Mouse (Mus musculus) heart, embryonic 12.5 days (tissue): ENCODE results near the gene Smad9. TPM values are rescaled to one million over a fixed set of nuclear protein-coding genes. Genes with fewer than 3 reads are reported as not detected.
"Not testable (repeated sequence)": the region's sequence is repeated elsewhere in the genome, so short reads cannot be mapped to it uniquely, and the experiment has no call there.

Experiments
- ATAC-seq: fragments of 200-750 bp; cut with Nextera tagmentation; 2 replicates; pipeline ENCODE4 v1.8.0; 2017; ENCODE audit warnings: moderate TSS enrichment, moderate library complexity; ENCODE audit not compliant: insufficient number of reproducible peaks, low FRiP score
- H3K27ac ChIP-seq: fragments of 300-500 bp; sonication (generic); 2 replicates; pipeline ENCODE4 v1.5.1; 2016; ENCODE audit warnings: mild to moderate bottlenecking, moderate library complexity; ENCODE audit not compliant: poor library complexity, severe bottlenecking
- H3K27me3 ChIP-seq: fragments of 300-500 bp; sonication (generic); replicated peaks from 2 replicates; pipeline ENCODE4 v1.6.1; 2016; ENCODE audit warnings: mild to moderate bottlenecking, moderate library complexity
- H3K36me3 ChIP-seq: fragments of 300-500 bp; sonication (generic); 2 replicates; pipeline ENCODE4 v1.6.1; 2016; ENCODE audit warnings: mild to moderate bottlenecking, moderate library complexity
- H3K4me1 ChIP-seq: fragments of 300-500 bp; sonication (generic); replicated peaks from 2 replicates; pipeline ENCODE4 v1.6.1; 2016; ENCODE audit warnings: mild to moderate bottlenecking
- H3K4me2 ChIP-seq: fragments of 300-500 bp; sonication (generic); 2 replicates; pipeline ENCODE4 v1.6.1; 2016; ENCODE audit warnings: mild to moderate bottlenecking, moderate library complexity
- H3K4me3 ChIP-seq: fragments of 300-500 bp; sonication (generic); 2 replicates; pipeline ENCODE4 v1.5.1; 2016; ENCODE audit warnings: mild to moderate bottlenecking
- H3K9ac ChIP-seq: fragments of 300-500 bp; sonication (generic); 2 replicates; pipeline ENCODE4 v1.6.1; 2016; ENCODE audit warnings: mild to moderate bottlenecking, moderate library complexity
- H3K9me3 ChIP-seq: fragments of 300-500 bp; sonication (generic); replicated peaks from 2 replicates; pipeline ENCODE4 v1.6.1; 2016; ENCODE audit warnings: mild to moderate bottlenecking, moderate library complexity
- WGBS: fragments of 180-500 bp; shearing (Covaris S2); methylation state at CpG from one replicate; pipeline ENCODE4 v1.1.7; 2016; 5-methylcytosine and 5-hydroxymethylcytosine counted together
- polyA plus RNA-seq: library from polyadenylated mRNA; unstranded; fragments of >200 nt; fragmentation: Nextera tagmentation; extraction: Ambion mirVana; gene quantifications from 2 replicates; pipeline ENCODE4 v1.2.1, GENCODE M21; 2016

The Smad9 gene
- polyA plus RNA-seq, 1 experiment from 2014 or later: 1.9 TPM

DNA sequence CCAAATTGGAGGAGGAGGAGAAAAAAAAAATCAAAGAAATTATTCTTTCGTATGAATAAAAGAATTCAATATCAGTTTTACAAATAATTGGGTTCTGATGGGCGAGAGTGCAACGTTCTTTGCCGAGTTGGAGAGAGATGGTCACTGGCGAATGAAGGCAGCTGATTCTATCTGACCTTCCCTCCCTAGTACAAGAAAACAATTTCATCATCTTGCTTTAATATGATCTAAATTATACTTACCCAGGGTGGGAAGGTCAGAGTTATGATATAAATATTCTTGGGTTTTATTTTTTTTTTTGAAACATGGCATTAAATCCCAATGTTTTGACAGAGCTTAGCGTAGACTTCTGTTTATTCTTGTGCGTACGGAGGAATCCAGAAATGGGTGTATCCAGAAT, 2.1 kb downstream of the Smad9 start:
- Histone ChIP-seq H3K4me1 (peaks cover 16% of the 10 kb centered on the region), H3K27me3 (no peaks in the 10 kb centered on the region), H3K27ac (no peak overlapping the region), H3K36me3 (no peaks in the 10 kb centered on the region), H3K9ac (no peak overlapping the region), H3K9me3 (0 out of 2 replicates have a peak, but pooled peaks cover under 1% of the 10 kb centered on the region), H3K4me3 (no peak overlapping the region), H3K4me2 (no peak overlapping the region)
- no peak for ATAC-seq
- 83% methylated on average over 8 of the region's 8 CpGs for WGBS

DNA sequence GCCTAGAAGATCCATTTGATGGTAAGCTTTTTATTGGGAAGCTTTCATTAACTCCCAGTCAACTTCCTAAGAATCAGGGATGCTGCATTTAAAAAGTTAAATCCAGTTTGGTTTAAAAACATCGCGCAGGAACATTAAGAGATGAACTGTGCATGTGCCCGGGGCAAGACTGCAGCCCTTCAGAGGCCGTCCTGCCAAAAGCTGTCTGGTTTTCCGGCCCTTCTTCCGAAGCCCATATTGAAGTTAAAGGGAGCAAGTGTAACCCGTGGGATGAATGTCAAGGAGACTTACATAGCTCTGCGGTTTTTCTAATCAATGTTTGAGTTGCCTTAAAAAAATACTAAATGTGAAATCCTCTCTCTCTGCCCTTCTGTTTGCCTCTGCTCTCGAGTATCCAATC, 3.8 kb downstream of the Smad9 start:
- WGBS: 76% methylated on average over 9 of the region's 9 CpGs
- no peak overlapping the region for H3K27ac ChIP-seq
- no peak overlapping the region for H3K9ac ChIP-seq
- H3K4me2 ChIP-seq: no peak overlapping the region
- peaks cover 22% of the 10 kb centered on the region for H3K4me1 ChIP-seq
- H3K4me3 ChIP-seq: no peak overlapping the region
- H3K36me3 ChIP-seq: 0 out of 2 replicates have a peak, but pooled peaks cover 2% of the 10 kb centered on the region
- no peak for ATAC-seq
- peaks cover 6% of the 10 kb centered on the region for H3K9me3 ChIP-seq
- no peaks in the 10 kb centered on the region for H3K27me3 ChIP-seq

DNA sequence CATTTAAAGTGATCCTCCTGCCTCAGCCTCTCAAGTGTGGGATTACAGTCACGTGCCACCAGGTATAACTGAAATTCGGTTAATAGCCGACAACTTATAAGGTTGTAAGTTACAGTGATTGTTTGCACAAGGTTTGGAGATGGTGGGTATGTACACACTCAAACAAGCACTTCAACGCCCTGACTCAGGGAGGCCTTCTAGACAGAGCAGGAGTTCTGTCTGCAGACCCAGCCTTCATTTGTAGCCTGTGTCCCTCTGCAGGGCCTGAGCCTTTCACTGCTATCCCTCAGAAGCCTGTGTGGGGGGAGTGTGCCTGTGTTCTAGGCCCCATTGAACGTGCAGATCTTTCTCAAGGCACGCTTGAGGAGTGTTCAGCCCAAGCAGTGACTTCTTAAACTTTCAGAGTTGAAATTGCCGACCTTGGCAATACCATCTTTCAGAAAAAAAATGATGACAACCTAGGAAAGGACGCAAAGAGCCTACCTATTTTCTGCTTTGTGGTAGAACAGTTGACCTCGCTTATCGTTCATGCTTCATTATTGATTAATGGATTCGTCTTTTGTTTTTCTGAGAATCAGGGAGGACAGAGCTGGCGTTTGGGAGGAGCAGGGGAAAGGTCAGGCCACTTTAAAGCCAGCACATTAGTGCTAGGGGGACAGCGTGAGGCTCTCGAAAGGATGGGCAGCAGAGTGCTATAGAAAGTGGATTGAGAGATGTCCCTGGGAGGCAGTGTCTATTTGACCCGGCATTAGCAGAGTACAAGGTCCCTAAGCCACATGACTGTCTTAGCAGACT, 5.1 kb downstream of the Smad9 start:
- Histone ChIP-seq H3K9ac (no peak overlapping the region), H3K4me3 (no peak overlapping the region), H3K4me2 (no peak overlapping the region), H3K27me3 (no peaks in the 10 kb centered on the region), H3K9me3 (peaks cover 6% of the 10 kb centered on the region), H3K4me1 (peaks cover 18% of the 10 kb centered on the region), H3K27ac (no peak overlapping the region), H3K36me3 (0 out of 2 replicates have a peak, but pooled peaks cover 2% of the 10 kb centered on the region)
- 69% methylated on average over 15 of the region's 15 CpGs for WGBS
- no peak for ATAC-seq

DNA sequence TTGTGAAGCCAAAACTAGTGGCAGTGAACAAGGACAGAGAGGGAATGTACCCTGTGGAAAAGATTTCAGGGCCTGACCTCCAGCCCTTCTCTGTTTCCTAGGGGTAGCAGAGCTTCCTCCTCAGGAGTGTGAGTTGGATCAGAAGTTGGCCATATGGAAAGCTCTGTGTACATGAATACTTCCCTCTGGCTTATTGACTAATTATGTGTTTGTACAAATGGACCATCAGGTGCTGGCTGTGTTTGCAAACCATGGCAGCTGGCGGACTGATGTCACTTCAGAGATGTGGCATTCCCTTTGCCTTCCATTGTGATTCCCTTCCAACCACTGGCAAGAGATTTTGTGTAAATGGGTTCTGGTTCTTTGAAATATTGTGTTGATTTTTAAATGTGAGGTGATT, 5.9 kb downstream of the Smad9 start:
- Histone ChIP-seq H3K27me3 (no peaks in the 10 kb centered on the region), H3K4me2 (no peak overlapping the region), H3K9ac (no peak overlapping the region), H3K4me3 (no peak overlapping the region), H3K4me1 (peaks cover 18% of the 10 kb centered on the region), H3K36me3 (0 out of 2 replicates have a peak, but pooled peaks cover 2% of the 10 kb centered on the region), H3K27ac (no peak overlapping the region), H3K9me3 (peaks cover 6% of the 10 kb centered on the region)
- no peak for ATAC-seq
- 89% methylated on average over 1 of the region's 1 CpGs for WGBS

DNA sequence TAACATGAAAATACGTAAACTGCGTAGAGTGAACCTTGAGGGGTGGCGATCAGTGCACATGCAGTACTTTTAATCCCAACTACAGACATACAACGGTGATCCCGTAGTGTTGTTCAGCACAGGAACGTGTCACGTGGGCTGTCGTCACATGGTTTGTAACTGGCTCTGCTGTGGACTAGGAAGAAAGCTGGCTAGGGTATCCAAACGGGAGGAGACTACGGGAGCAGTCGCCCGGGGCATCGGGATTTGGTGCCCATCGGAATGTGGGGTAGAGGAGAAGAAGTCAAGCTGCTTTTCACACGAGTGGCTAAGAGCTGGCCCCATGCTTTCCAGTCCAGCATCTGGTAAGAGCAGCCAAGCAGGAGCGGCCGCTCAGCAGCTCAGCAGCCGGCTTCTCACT, 9.0 kb downstream of the Smad9 start:
- Histone ChIP-seq H3K4me2 (peak overlapping the region; percentile 40), H3K9me3 (peaks cover 6% of the 10 kb centered on the region)

DNA sequence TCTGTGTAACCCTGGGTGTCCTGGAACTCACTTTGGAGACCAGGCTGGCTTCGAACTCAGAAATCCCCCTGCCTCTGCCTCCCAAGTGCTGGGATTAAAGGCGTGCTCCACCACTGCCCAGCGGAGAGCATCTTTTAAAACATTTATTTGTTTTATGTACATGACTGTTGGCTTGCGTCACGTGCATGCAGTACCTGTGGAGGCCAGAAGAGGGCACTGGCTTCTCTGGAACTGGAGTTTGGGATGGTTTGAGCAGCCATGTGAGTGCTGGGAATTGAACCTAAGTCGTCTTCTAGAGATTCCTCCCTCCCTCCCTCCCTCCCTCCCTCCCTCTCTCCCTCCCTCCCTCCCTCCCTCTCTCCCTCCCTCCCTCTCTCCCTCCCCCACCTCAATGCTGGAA, 10.1 kb downstream of the Smad9 start:
- not testable (repeated sequence) for H3K4me2 ChIP-seq, H3K4me3 ChIP-seq, H3K9ac ChIP-seq, H3K27ac ChIP-seq, H3K9me3 ChIP-seq, H3K36me3 ChIP-seq, H3K27me3 ChIP-seq, ATAC-seq
- H3K4me1 ChIP-seq: peaks cover 15% of the 10 kb centered on the region
- WGBS: 84% methylated on average over 6 of the region's 6 CpGs

More for the DNA sequence above, 9.0 kb downstream of the Smad9 start:
- H3K4me3 ChIP-seq: peak overlapping the region; percentile 8; the same call in 1 of the 2 replicates
- H3K36me3 ChIP-seq: 0 out of 2 replicates have a peak, but pooled peaks cover 2% of the 10 kb centered on the region
- no peak overlapping the region for H3K9ac ChIP-seq
- no peaks in the 10 kb centered on the region for H3K27me3 ChIP-seq
- H3K4me1 ChIP-seq: peaks cover 15% of the 10 kb centered on the region
- no peak for ATAC-seq
- no peak overlapping the region for H3K27ac ChIP-seq
- WGBS: 62% methylated on average over 18 of the region's 18 CpGs

DNA sequence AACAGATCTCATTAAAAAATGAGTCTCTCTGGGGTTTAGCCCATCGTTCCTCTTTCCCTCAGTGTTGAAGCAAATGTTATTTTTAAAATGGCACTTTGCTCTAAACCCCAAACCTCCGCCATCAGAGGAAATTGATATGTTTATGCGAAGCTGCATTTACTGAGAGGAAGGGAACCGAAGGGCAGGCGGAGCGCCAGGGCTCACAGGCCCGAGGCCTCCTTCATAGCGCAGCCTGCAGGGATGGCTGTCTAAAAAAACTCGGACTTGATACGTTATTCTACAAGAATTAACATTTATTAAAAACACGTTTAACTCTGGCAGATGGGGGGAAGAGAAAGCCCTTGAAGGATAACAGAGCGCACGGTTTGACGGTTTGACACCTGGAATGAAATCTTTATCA, 10.7 kb downstream of the Smad9 start:
- ATAC-seq: no peak
- Histone ChIP-seq H3K27me3 (no peaks in the 10 kb centered on the region), H3K4me3 (no peak overlapping the region), H3K27ac (no peak overlapping the region), H3K4me1 (peaks cover 12% of the 10 kb centered on the region), H3K36me3 (0 out of 2 replicates have a peak, but pooled peaks cover 2% of the 10 kb centered on the region), H3K9ac (no peak overlapping the region), H3K4me2 (no peak overlapping the region), H3K9me3 (peaks cover 6% of the 10 kb centered on the region)
- WGBS: 71% methylated on average over 14 of the region's 14 CpGs

DNA sequence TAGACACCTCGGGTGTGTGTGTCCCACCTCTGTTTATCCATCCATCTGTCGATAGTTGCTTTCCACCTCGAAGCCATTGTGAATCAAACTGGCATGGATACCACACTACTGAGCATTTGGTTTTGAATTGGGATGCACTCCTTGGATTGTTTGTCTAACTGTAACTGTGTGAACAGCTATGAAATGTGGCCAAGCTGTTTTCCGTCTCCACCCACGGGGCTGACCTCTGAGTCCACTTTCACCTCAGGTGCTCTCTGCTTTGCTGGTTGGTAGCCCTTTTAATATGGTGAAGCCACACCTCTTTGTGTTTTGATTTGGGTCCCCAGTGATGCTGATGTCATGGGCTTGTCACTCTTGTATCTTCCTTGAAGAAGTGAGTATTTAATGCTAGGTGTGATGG, 11.4 kb downstream of the Smad9 start:
- 75% methylated on average over 5 of the region's 5 CpGs for WGBS
- Histone ChIP-seq H3K27me3 (no peaks in the 10 kb centered on the region), H3K27ac (no peak overlapping the region), H3K9ac (no peak overlapping the region), H3K4me2 (no peak overlapping the region), H3K4me1 (peaks cover 9% of the 10 kb centered on the region; the same call in 1 of the 2 replicates), H3K9me3 (peaks cover 6% of the 10 kb centered on the region), H3K36me3 (0 out of 2 replicates have a peak, but pooled peaks cover 2% of the 10 kb centered on the region), H3K4me3 (no peak overlapping the region)
- no peak for ATAC-seq

DNA sequence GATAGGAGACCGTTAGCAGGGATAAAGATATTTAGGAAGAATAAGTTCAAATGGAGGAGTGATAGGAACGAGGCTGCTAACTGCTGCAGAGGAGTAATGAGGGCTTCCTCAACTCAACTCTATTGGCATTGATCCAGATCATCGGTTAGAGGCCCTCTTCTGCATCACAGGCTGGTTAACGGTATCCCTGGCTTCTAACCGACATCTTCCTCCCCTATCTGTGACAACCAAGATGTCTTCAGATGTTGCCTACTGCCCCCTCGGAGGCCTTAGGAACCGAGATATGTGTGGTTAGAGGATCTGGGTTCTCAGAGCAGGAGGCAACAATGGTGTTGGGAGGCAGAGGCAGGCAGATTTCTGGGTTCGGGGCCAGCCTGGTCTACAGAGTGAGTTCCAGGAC, 13.2 kb downstream of the Smad9 start:
- ATAC-seq: no peak
- Histone ChIP-seq H3K36me3 (no peaks in the 10 kb centered on the region), H3K9ac (no peak overlapping the region), H3K27ac (no peak overlapping the region), H3K27me3 (no peaks in the 10 kb centered on the region), H3K4me1 (peaks cover 6% of the 10 kb centered on the region; the same call in 1 of the 2 replicates), H3K4me3 (no peak overlapping the region), H3K9me3 (peaks cover 3% of the 10 kb centered on the region), H3K4me2 (no peak overlapping the region)
- WGBS: 83% methylated on average over 8 of the region's 8 CpGs

DNA sequence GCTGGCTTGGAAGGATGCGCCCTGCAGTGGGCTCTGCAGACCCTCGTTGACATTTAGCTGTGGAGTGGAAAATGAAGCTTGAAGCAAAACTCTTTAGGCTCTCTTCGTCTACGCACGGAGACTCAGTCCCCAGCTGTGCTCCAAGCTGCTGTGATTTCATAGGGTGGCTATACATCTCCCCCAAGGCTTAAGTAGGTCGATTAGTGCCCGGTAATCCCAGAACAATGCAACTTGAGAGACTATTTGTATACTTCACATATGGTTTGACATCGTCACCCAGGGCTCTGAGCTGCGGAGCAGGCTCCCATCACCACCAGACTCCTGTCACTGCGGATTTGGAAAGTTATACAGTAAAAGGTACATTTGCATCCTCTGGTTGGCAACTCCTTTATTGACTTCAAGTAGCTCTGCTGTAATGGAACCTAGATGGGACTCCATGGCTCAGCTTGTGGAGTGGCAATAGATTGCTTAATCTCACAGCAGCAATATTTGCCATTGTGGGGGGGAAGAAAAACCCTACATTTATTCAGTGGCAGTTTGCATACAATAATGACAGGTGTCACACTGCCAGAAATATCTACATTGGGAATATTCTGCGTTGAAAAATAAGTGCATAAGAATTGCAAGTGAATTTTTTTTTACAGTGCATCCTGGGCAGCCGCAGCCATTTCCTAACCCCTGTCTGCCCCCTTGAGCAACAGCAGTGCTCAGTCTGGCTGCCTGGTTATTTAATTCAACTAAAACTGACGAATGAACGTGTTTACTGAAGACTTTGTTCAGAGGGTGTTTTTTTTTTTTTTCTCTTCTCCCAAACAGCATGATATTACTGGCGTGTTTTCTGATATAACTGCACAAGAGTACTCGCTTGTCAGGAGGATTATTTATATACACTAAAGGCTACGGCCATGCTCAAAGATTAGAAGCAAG, 14.2 kb downstream of the Smad9 start:
- H3K9ac ChIP-seq: no peak overlapping the region

DNA sequence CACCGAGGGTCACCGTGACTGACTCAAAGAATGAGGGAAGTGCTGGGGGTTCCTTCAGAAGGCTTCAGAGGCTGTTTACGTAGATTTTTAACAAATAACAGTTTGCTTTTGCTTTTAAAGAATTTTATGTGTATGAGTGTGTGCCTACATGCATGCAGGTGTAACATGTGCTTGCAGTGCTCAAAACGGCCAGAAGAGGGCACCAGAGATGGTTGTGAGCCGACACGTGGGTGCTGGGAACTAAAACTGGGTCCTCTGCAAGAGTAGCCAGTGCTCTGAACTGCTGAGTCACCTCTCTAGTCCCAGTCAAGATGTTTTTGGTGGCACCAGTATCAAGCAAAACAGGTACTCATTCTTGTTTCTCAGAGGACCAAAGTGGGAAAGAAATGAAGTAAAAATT, 18.2 kb downstream of the Smad9 start:
- H3K9me3 ChIP-seq: peaks cover 5% of the 10 kb centered on the region
- no peaks in the 10 kb centered on the region for H3K27me3 ChIP-seq
- 82% methylated on average over 6 of the region's 6 CpGs for WGBS
- no peak overlapping the region for H3K9ac ChIP-seq
- no peak overlapping the region for H3K4me2 ChIP-seq
- no peak overlapping the region for H3K27ac ChIP-seq
- no peaks in the 10 kb centered on the region for H3K36me3 ChIP-seq
- H3K4me3 ChIP-seq: no peak overlapping the region
- H3K4me1 ChIP-seq: peaks cover 14% of the 10 kb centered on the region
- no peak for ATAC-seq

More for the DNA sequence above, 14.2 kb downstream of the Smad9 start:
- Histone ChIP-seq H3K27ac (no peak overlapping the region), H3K9me3 (peaks cover 5% of the 10 kb centered on the region), H3K27me3 (no peaks in the 10 kb centered on the region), H3K36me3 (no peaks in the 10 kb centered on the region), H3K4me3 (no peak overlapping the region), H3K4me1 (no peaks in the 10 kb centered on the region), H3K4me2 (no peak overlapping the region)
- WGBS: 73% methylated on average over 17 of the region's 17 CpGs
- no peak for ATAC-seq
